Mouse (Mus musculus) liver, postnatal 0 days (tissue): ENCODE results near the gene Tmem117.

Source experiments
- CTCF ChIP-seq: sonication (generic); IDR thresholded peaks from 2 replicates; pipeline ENCODE4 v1.5.1; 2016; ENCODE audit warnings: antibody characterized with exemption, low read depth
- EP300 ChIP-seq: IDR thresholded peaks from 2 replicates; pipeline ENCODE4 v1.6.1; 2016; ENCODE audit warnings: antibody characterized with exemption, low read depth, mild to moderate bottlenecking

GRCm38 (mm10) chr15:94806005-94806404 lies 177.0 kb downstream of the Tmem117 start:
- TF ChIP-seq CTCF, result no peak
- no peak for TF ChIP-seq EP300
